Mouse (Mus musculus) urinary bladder, postnatal 14 days (tissue): ENCODE measurements at regions not wholly inside any gene's neighbourhood (a gene's known extent, or its start where the extent isn't known, plus 50 kb on each side); places are given as distances from the start of the nearest gene placed in this dataset.

Experiments used
- DNase-seq: peaks from one replicate; pipeline ENCODE4 v3.0.0; 2021; ENCODE audit warnings: low spot score

DNA sequence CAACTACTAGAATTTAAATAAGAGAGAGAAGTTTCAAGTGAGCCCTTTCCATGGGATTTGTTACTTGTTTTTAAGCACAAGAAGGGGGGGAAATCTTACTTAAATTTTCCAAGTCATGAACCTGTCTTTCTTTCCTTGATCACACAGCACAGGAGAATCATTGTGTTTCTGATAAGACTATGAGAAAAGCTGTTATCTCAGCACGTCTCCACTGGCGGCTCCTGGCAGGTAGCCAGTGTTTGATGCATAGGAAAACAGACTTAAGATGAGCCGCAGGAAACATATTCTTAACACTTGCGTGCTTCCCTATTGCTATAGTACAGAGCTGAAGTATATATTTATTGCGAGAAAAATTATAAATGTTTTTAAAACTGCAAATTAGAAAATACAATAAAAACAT lies 920.3 kb downstream of the Efna5 start:
- DNase-seq: peak; percentile 6

DNA sequence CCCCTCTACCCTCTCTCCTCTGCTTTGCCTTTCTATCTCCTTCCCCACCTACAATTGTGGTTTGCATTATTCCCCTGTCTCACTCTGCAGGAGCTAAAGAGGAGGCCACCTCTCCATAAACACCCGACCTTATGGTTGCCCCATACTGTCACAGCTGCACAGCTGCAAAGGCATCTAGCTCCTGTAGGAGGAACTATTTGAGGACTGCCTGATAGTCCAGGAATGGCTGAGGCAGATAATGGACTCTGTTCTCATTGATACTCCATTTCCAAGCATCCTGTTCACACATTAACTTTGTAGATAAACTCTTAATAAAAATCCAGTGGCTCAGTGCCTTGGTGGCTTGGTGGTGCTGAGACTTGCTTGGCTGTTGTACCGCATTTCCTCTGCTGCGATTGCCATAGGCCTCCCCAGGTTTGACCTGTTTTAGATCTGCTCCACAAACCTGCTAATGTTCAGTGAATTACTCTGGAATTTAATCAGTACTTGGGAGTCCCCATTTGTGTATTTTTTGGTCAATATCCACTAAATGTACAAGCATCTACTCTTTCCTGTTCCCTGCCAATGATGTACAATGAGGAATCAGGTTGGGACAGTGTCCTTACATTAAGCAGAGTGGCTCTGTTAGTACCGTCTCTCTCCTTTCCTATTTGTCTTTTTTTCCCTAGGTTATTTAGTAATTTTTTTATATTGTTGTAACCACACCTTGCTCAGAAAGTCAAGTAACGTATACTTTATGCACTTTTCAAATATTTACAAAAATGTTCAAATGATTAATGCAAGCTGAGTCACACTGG lies 920.9 kb downstream of the Efna5 start:
- no peak for DNase-seq

DNA sequence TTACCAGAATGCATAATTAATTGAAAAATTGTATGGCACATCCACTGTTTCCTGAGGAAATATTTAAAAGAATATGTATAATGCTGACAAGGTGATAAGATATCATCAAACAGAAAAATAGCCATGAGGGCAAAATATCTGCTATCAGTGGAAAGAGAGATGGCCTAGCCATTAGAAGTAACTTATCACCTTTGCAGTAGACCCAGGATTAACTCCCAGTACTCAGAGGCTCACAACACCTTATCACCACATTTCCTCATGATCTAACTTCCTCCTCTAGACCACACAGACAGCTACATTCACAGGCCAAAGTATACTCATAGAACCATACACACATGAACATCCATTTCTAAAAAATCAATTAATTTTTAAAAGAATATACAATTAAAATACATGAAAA lies 963.4 kb downstream of the Efna5 start:
- DNase-seq: no peak

DNA sequence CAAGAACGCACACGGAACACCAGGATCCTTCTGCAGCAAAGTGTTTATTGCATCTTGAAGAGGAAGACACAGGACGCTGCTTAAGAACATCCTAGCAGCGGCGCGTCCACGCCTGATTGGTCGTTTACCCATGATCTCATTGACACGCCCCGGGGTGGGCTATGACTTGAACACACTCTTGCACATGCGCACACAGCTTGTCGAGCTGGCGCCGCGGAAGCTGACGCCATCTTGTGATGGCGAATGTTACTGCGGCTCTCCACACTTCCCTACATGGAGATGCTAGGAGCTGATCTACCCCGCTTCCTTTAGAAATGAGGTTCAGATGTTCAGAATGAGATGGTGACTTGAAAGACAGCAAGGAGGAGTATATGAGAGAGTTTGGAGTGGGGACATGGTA lies 978.2 kb downstream of the Efna5 start:
- DNase-seq: no peak

DNA sequence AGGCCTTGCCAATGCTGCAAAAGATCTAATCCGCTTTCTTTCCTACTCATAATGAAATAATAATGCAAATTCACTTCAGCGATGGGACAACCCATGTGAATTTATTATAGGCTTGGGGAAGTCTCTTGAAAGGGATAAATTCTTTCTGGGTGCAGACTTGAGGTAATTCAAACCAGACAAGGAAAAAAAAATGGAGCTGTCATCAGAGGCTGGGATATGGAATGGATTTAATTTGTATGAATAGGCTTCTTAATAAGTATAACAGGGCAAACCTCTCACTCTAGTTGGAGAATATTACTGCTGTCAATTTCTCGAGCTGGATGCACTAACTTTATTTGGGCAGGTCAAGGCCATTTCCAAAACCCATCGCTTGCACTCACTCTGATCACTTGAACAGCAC lies 990.5 kb downstream of the Efna5 start:
- DNase-seq: no peak

DNA sequence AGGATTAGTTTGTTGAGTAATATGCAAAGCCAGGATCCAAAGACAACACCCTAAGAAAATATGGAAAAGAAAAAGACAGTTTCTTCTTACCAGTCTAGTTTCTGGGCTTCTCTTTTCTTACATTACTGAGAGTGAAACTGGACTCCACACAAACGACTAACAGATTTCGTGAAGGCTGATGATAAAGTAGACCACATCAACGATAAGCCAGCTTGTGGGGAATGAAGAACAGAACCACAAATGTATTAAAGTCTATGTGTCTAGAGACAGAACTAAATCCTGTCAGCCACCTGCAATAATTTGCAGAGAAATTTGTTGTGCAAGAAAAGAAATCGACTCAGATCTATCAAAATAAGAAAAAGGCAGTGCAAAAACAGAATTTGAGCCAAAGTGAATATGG lies 1015.0 kb downstream of the Efna5 start:
- DNase-seq: no peak

DNA sequence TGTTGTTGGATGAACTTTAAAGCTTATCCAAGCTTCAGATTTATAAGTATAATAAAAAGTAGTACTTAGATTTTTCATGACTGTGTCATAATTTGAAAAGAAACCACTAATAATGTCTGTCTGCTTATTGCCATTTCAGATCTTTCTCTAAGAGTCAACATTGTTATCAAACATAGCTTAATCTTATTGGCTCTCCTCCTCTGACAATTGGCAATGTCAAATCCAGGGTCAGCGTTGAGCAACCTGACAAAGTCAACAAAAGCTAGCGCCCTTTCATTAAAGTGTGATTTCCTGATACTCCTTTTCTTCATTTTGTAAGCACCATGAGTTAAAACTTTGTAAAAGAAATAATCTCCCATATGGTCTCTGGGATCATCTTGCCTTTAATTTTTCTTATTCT lies 1018.7 kb downstream of the Efna5 start:
- DNase-seq: no peak

DNA sequence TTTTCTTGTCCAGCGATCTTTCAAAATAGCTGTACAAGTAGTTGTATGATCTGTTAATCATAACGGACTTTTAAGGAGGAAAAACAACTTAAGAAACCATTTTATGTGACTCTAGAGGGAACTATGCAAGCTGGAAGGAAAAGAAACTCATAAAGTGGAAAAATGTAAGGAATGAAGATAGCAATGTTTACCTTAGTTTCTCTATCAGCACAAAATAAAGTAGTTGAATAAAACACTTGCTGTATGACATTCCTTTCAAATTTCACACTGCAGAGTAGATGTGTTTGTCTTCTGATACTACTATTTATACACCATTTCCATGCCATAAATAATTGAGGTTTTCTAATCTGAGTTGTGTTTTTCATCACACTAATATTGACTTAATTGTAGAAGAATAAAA lies 1043.6 kb downstream of the Efna5 start:
- no peak for DNase-seq

DNA sequence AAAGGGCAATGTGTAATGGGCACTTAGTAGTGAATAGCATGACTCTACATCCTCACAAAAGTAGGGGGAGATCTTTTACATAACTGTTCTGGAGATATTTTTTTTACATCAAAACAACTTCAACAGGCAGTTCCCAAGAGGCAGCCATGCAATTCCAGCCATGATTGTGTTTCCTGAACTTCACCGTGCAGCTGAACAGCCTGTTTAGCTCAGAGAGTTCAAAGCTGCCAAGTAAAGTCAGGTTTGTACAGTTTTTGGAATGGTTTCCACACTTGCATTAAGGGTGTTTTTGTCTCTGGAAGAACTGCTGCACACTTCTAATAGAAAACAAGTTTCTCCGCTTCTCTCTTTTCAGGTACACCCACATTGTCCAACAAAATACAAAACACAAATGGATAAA lies 1065.6 kb downstream of the Efna5 start:
- no peak for DNase-seq

DNA sequence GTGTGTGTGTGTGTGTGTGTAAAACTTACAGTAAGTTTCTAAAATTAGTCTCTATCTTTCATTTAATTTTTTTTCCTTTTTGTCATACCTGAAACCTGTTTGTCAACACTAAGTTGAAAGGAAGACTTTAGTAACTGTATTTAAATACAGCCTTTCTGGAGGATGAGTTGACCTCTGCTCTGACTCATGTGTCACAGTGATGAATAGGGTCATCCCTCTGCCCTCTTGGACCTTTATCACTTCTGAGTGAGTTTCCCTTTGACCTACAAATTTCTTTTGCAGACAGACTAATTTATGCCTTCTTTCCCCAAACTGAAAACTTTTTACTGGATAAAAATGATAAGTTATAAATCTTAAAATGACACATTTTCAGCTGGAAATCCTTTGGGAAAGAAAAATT lies 1112.8 kb downstream of the Efna5 start:
- no peak for DNase-seq

DNA sequence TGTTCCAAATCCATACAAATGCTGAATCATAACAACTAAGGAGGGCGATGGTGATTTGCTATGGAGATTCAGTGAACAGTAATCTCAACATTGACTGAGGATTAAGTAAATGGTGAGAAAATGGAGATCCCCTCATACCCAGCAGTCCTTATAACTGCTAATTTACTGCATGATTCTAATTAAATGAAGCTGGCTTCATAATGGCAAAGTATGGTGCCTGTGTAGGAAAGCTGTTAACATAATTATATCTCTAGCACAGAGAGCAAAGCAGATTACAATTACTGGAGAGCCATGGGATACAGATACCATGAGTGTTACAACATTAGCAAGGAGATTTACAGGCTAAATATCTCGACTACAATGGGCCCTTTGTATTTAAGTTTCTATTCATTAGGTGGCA lies 1116.0 kb downstream of the Efna5 start:
- DNase-seq: no peak
